Mouse (Mus musculus) limb, embryonic 15.5 days (tissue): ENCODE results near the gene Snap25. TPM values are rescaled to one million over a fixed set of nuclear protein-coding genes. Genes with fewer than 3 reads are reported as not detected.

Experiments used
- ATAC-seq: fragments of 200-750 bp; cut with Nextera tagmentation; 2 replicates; pipeline ENCODE4 v1.8.0; 2017; ENCODE audit warnings: low read depth, moderate TSS enrichment; ENCODE audit not compliant: insufficient number of reproducible peaks, low FRiP score, low TSS enrichment
- H3K27ac ChIP-seq: fragments of 300-500 bp; sonication (generic); 2 replicates; pipeline ENCODE4 v1.5.1; 2015; ENCODE audit warnings: moderate library complexity, mild to moderate bottlenecking, inconsistent platforms
- H3K27me3 ChIP-seq: fragments of 300-500 bp; sonication (generic); 2 replicates; pipeline ENCODE4 v1.6.1; 2015; ENCODE audit warnings: inconsistent platforms
- H3K36me3 ChIP-seq: fragments of 300-500 bp; sonication (generic); 2 replicates; pipeline ENCODE4 v1.6.1; 2015; ENCODE audit warnings: inconsistent platforms
- H3K4me1 ChIP-seq: fragments of 300-500 bp; sonication (generic); 2 replicates; pipeline ENCODE4 v1.6.1; 2015; ENCODE audit warnings: inconsistent platforms
- H3K4me2 ChIP-seq: fragments of 300-500 bp; sonication (generic); 2 replicates; pipeline ENCODE4 v1.6.1; 2015; ENCODE audit warnings: mild to moderate bottlenecking, inconsistent platforms
- H3K4me3 ChIP-seq: fragments of 300-500 bp; sonication (generic); 2 replicates; pipeline ENCODE4 v1.5.1; 2015; ENCODE audit warnings: mild to moderate bottlenecking, inconsistent platforms
- H3K9ac ChIP-seq: fragments of 300-500 bp; sonication (generic); 2 replicates; pipeline ENCODE4 v1.6.1; 2015; ENCODE audit warnings: inconsistent platforms
- H3K9me3 ChIP-seq: fragments of 300-500 bp; sonication (generic); 2 replicates; pipeline ENCODE4 v1.6.1; 2016; ENCODE audit warnings: inconsistent platforms
- WGBS: fragments of 180-500 bp; shearing (Covaris S2); methylation state at CpG from one replicate; pipeline ENCODE4 v1.1.7; 2015; 5-methylcytosine and 5-hydroxymethylcytosine counted together
- polyA plus RNA-seq: library from polyadenylated mRNA; unstranded; fragments of >200 nt; fragmentation: Nextera tagmentation; extraction: Ambion mirVana; gene quantifications from 2 replicates; pipeline ENCODE4 v1.2.1, GENCODE M21; 2015

The Snap25 gene
- polyA plus RNA-seq, 1 experiment from 2014 or later: 0.65 TPM

GRCm38 (mm10) chr2:136682146-136682860 lies 30.9 kb upstream of the Snap25 start:
- H3K4me1 ChIP-seq: peaks cover 18% of the 10 kb centered on the region
- WGBS: 64% methylated on average over 11 of the region's 11 CpGs
- no peaks in the 10 kb centered on the region for H3K36me3 ChIP-seq
- H3K4me2 ChIP-seq: no peak overlapping the region
- no peaks in the 10 kb centered on the region for H3K27me3 ChIP-seq
- H3K9me3 ChIP-seq: no peaks in the 10 kb centered on the region
- ATAC-seq: no peak
- no peak overlapping the region for H3K27ac ChIP-seq
- no peak overlapping the region for H3K4me3 ChIP-seq
- H3K9ac ChIP-seq: no peak overlapping the region

- no peak overlapping the region for H3K9ac ChIP-seq
- no peaks in the 10 kb centered on the region for H3K4me1 ChIP-seq
- H3K27me3 ChIP-seq: no peaks in the 10 kb centered on the region
- H3K4me2 ChIP-seq: no peak overlapping the region
- WGBS: 38% methylated on average over 3 of the region's 3 CpGs
- ATAC-seq: no peak
- no peak overlapping the region for H3K4me3 ChIP-seq
- H3K36me3 ChIP-seq: no peaks in the 10 kb centered on the region
- no peak overlapping the region for H3K27ac ChIP-seq
- H3K9me3 ChIP-seq: no peaks in the 10 kb centered on the region
Observed at GRCm38 (mm10) chr2:136686195-136686594, 27.1 kb upstream of the Snap25 start.

- H3K4me2 ChIP-seq: no peak overlapping the region
- H3K36me3 ChIP-seq: no peaks in the 10 kb centered on the region
- no peak overlapping the region for H3K4me3 ChIP-seq
- H3K4me1 ChIP-seq: no peaks in the 10 kb centered on the region
- no peaks in the 10 kb centered on the region for H3K27me3 ChIP-seq
- H3K27ac ChIP-seq: no peak overlapping the region
- no peaks in the 10 kb centered on the region for H3K9me3 ChIP-seq
- no peak overlapping the region for H3K9ac ChIP-seq
- no peak for ATAC-seq
- 70% methylated on average over 4 of the region's 4 CpGs for WGBS
Observed at GRCm38 (mm10) chr2:136687316-136687715, 25.9 kb upstream of the Snap25 start.

- Histone ChIP-seq H3K4me3 (no peak overlapping the region), H3K4me2 (no peak overlapping the region), H3K9ac (no peak overlapping the region), H3K9me3 (no peaks in the 10 kb centered on the region), H3K36me3 (no peaks in the 10 kb centered on the region), H3K27me3 (no peaks in the 10 kb centered on the region), H3K27ac (no peak overlapping the region), H3K4me1 (no peaks in the 10 kb centered on the region)
- 75% methylated on average over 4 of the region's 4 CpGs for WGBS
- no peak for ATAC-seq
Observed at GRCm38 (mm10) chr2:136689476-136689875, 23.8 kb upstream of the Snap25 start.

GRCm38 (mm10) chr2:136691681-136692080 lies 21.6 kb upstream of the Snap25 start:
- Histone ChIP-seq H3K36me3 (no peaks in the 10 kb centered on the region), H3K27me3 (no peaks in the 10 kb centered on the region), H3K4me3 (no peak overlapping the region), H3K4me1 (no peaks in the 10 kb centered on the region), H3K9me3 (no peaks in the 10 kb centered on the region), H3K9ac (no peak overlapping the region), H3K4me2 (no peak overlapping the region), H3K27ac (no peak overlapping the region)
- ATAC-seq: no peak
- WGBS: 60% methylated on average over 1 of the region's 1 CpGs

- Histone ChIP-seq H3K9me3 (no peaks in the 10 kb centered on the region), H3K4me2 (no peak overlapping the region), H3K4me3 (no peak overlapping the region), H3K27me3 (no peaks in the 10 kb centered on the region), H3K27ac (no peak overlapping the region), H3K9ac (no peak overlapping the region), H3K36me3 (no peaks in the 10 kb centered on the region), H3K4me1 (no peaks in the 10 kb centered on the region)
- no peak for ATAC-seq
- 64% methylated on average over 3 of the region's 3 CpGs for WGBS
Observed at GRCm38 (mm10) chr2:136699429-136700227, 13.6 kb upstream of the Snap25 start.

GRCm38 (mm10) chr2:136703376-136703775 lies 9.9 kb upstream of the Snap25 start:
- whole genome bisulfite sequencing: 69% methylated on average over 2 of the region's 2 CpGs
- Histone ChIP-seq H3K27me3 (no peaks in the 10 kb centered on the region), H3K27ac (no peak overlapping the region), H3K4me3 (no peak overlapping the region), H3K4me1 (no peaks in the 10 kb centered on the region), H3K4me2 (no peak overlapping the region), H3K36me3 (no peaks in the 10 kb centered on the region), H3K9me3 (no peaks in the 10 kb centered on the region), H3K9ac (no peak overlapping the region)
- no peak for ATAC-seq

GRCm38 (mm10) chr2:136711155-136711554 lies 2.1 kb upstream of the Snap25 start:
- H3K4me1 ChIP-seq: peaks cover 15% of the 10 kb centered on the region
- WGBS: 42% methylated on average over 3 of the region's 3 CpGs
- no peaks in the 10 kb centered on the region for H3K36me3 ChIP-seq
- no peaks in the 10 kb centered on the region for H3K9me3 ChIP-seq
- ATAC-seq: no peak
- H3K4me3 ChIP-seq: no peak overlapping the region
- H3K9ac ChIP-seq: no peak overlapping the region
- peaks cover 18% of the 10 kb centered on the region for H3K27me3 ChIP-seq
- no peak overlapping the region for H3K27ac ChIP-seq
- H3K4me2 ChIP-seq: no peak overlapping the region

GRCm38 (mm10) chr2:136711746-136712440 lies 1.4 kb upstream of the Snap25 start:
- no peak overlapping the region for H3K27ac ChIP-seq
- H3K27me3 ChIP-seq: peaks cover 18% of the 10 kb centered on the region
- no peak overlapping the region for H3K9ac ChIP-seq
- 3% methylated on average over 21 of the region's 28 CpGs for WGBS
- H3K4me2 ChIP-seq: peak overlapping the region; percentile 26; the same call in 1 of the 2 replicates
- H3K4me1 ChIP-seq: peaks cover 15% of the 10 kb centered on the region
- H3K9me3 ChIP-seq: no peaks in the 10 kb centered on the region
- H3K4me3 ChIP-seq: no peak overlapping the region
- ATAC-seq: no peak
- H3K36me3 ChIP-seq: no peaks in the 10 kb centered on the region

GRCm38 (mm10) chr2:136712441-136713015 lies 725 bp upstream of the Snap25 start:
- H3K27ac ChIP-seq: no peak overlapping the region
- H3K27me3 ChIP-seq: peaks cover 18% of the 10 kb centered on the region
- 2% methylated on average over 13 of the region's 13 CpGs for WGBS
- no peaks in the 10 kb centered on the region for H3K9me3 ChIP-seq
- peaks cover 15% of the 10 kb centered on the region for H3K4me1 ChIP-seq
- no peak for ATAC-seq
- no peak overlapping the region for H3K4me3 ChIP-seq
- H3K36me3 ChIP-seq: no peaks in the 10 kb centered on the region
- H3K9ac ChIP-seq: no peak overlapping the region
- peak overlapping the region; percentile 26; the same call in 1 of the 2 replicates for H3K4me2 ChIP-seq

GRCm38 (mm10) chr2:136714008-136714411 lies 757 bp downstream of the Snap25 start:
- H3K4me2 ChIP-seq: peak overlapping the region; percentile 44
- no peak overlapping the region for H3K27ac ChIP-seq
- H3K4me1 ChIP-seq: peaks cover 15% of the 10 kb centered on the region
- under 1% methylated on average over 22 of the region's 22 CpGs for whole genome bisulfite sequencing
- no peaks in the 10 kb centered on the region for H3K9me3 ChIP-seq
- H3K36me3 ChIP-seq: no peaks in the 10 kb centered on the region
- 0 out of 2 replicates have a peak, but pooled peaks have one; percentile 69 for ATAC-seq
- peaks cover 18% of the 10 kb centered on the region for H3K27me3 ChIP-seq
- H3K4me3 ChIP-seq: no peak overlapping the region
- H3K9ac ChIP-seq: no peak overlapping the region
